Mouse (Mus musculus): ENCODE measurements around the gene Samd7. TPM values are rescaled to one million over a fixed set of nuclear protein-coding genes. Genes with fewer than 3 reads are reported as not detected.

Gene Samd7
- polyA plus RNA-seq (2014; fragmentation: Illumina TruSeq; extraction: RNeasy Lipid Tissue Mini Kit (QIAGEN cat#74804); ENCODE audit: low read depth, low replicate concordance): not detected

DNA sequence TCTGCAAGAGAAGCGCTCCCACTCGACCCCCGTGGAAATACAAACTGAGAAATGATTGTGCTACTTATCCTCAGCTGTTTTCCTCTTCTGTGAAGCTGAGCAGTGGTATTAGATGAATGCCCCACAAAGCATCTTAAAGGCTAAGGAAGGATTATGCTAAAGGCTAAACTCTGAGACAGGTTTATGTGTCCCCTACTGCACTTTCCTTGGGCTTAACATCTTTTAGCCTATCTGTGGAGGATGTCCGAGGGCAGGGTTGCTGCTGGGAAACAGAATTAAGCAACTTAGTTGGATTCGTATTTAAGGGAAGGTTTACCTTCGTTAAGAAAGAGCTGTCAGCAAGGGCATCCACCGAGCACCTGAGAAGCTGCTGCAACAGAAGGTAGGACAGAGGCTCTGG lies at the start of gene Samd7:
TSS of gene Samd7 (plus strand) at position 288 of the 400 bp plus-strand sequence.

GRCm38 (mm10) chr3:30699711-30700505 lies 46.2 kb upstream of the Samd7 start, which contains the start of gene Lrrc31:
Gene Lrrc31, minus strand, starts transcription at chr3:30699843.

DNA sequence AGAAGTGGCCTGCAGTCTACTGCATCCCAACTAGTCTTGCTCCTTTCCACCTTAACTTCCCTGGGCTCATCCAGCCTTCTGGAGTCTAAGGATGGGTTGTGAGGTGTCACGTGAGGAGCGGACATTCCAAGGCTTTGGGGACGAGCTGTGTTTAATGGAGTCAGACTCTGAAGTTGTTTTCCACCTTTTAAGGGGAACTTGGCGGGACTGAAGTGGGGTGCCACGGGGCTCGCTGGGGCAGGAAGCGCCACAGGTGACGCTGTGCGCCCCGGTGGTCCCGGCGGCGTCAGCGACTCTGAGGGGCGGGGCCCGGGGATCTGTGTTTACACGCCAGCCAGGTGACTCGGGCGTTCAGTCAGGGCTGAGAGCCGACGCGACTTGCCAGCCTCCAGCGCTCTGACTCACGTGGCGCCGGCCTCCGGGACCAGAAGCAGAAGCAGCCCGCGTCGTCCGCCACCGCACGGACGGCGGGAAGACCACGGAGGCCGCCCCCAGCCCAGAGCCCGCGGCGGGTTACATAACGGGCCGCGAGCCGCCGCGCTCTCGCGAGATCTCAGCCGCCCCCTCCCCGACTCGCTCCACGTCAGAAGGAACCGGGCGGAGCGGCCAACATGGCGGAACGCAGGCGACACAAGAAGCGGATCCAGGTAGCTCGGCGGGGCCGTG lies 46.8 kb downstream of the Samd7 start, which contains the start of gene Sec62:
TSS of gene Sec62 (plus strand) at position 139 of the 666 bp plus-strand sequence.

Other genes starting within 250 kb of the Samd7 start
- gene Mecom, start 198.3 kb upstream of the Samd7 start, polyA plus RNA-seq (2014; fragmentation: Illumina TruSeq; extraction: RNeasy Lipid Tissue Mini Kit (QIAGEN cat#74804); ENCODE audit: low read depth, low replicate concordance): 0.93 TPM
- gene Actrt3, start 146.4 kb upstream of the Samd7 start, polyA plus RNA-seq (2014; fragmentation: Illumina TruSeq; extraction: RNeasy Lipid Tissue Mini Kit (QIAGEN cat#74804); ENCODE audit: low read depth, low replicate concordance): not detected
- 17.5 TPM for gene Mynn, start 144.2 kb upstream of the Samd7 start, polyA plus RNA-seq (2014; fragmentation: Illumina TruSeq; extraction: RNeasy Lipid Tissue Mini Kit (QIAGEN cat#74804); ENCODE audit: low read depth, low replicate concordance)
- gene Lrriq4, start 101.8 kb upstream of the Samd7 start, polyA plus RNA-seq (2014; fragmentation: Illumina TruSeq; extraction: RNeasy Lipid Tissue Mini Kit (QIAGEN cat#74804); ENCODE audit: low read depth, low replicate concordance): not detected
- not detected for gene Lrrc34, start 98.4 kb upstream of the Samd7 start, polyA plus RNA-seq (2014; fragmentation: Illumina TruSeq; extraction: RNeasy Lipid Tissue Mini Kit (QIAGEN cat#74804); ENCODE audit: low read depth, low replicate concordance)
- gene Lrrc31, start 46.5 kb upstream of the Samd7 start, polyA plus RNA-seq (2014; fragmentation: Illumina TruSeq; extraction: RNeasy Lipid Tissue Mini Kit (QIAGEN cat#74804); ENCODE audit: low read depth, low replicate concordance): not detected
- 166 TPM for gene Sec62, start 46.6 kb downstream of the Samd7 start, polyA plus RNA-seq (2014; fragmentation: Illumina TruSeq; extraction: RNeasy Lipid Tissue Mini Kit (QIAGEN cat#74804); ENCODE audit: low read depth, low replicate concordance)
- gene Gpr160, start 109.7 kb downstream of the Samd7 start, polyA plus RNA-seq (2014; fragmentation: Illumina TruSeq; extraction: RNeasy Lipid Tissue Mini Kit (QIAGEN cat#74804); ENCODE audit: low read depth, low replicate concordance): 1.1 TPM
- 11.8 TPM for gene Phc3, start 223.1 kb downstream of the Samd7 start, polyA plus RNA-seq (2014; fragmentation: Illumina TruSeq; extraction: RNeasy Lipid Tissue Mini Kit (QIAGEN cat#74804); ENCODE audit: low read depth, low replicate concordance)
- gene Prkci, start 249.5 kb downstream of the Samd7 start, polyA plus RNA-seq (2014; fragmentation: Illumina TruSeq; extraction: RNeasy Lipid Tissue Mini Kit (QIAGEN cat#74804); ENCODE audit: low read depth, low replicate concordance): 15.1 TPM